Mouse (Mus musculus) stomach, postnatal 0 days (tissue): ENCODE measurements around the gene Zkscan3.

ENCODE experiments used
- CTCF ChIP-seq: IDR thresholded peaks from 2 replicates; pipeline ENCODE4 v1.5.1; 2016; ENCODE audit warnings: antibody characterized with exemption, low read depth, mild to moderate bottlenecking, moderate library complexity
- EP300 ChIP-seq: optimal IDR thresholded peaks from 2 replicates; pipeline ENCODE3; 2016; ENCODE audit warnings: antibody characterized with exemption

- TF ChIP-seq EP300 = no peak
- TF ChIP-seq CTCF = no peak
Observed at GRCm38 (mm10) chr13:21435476-21435875, 32.9 kb upstream of the Zkscan3 start.
